Comparison of ENCODE assay signal across 21 mouse cellular contexts in genomic region chr3:138335566-138335965, GRCm38 (mm10). TPM values are rescaled to one million over a fixed set of nuclear protein-coding genes. Genes with fewer than 3 reads are reported as not detected.
"Had no signal": no experiment of that assay in that cellular context is flagged by ENCODE, and none has a peak within 500 bp of the region (broad histone marks: within the 10 kb centered on the region; RNA-seq: fewer than 3 reads in every experiment).

No protein-coding gene starts in this region.

- H3K4me3 ChIP-seq: neural tube, embryonic 15.5 days; stomach, embryonic 15.5 days had no signal

- H3K27me3 ChIP-seq: neural tube, embryonic 15.5 days; stomach, embryonic 15.5 days had no signal

- H3K4me1 ChIP-seq: neural tube, embryonic 15.5 days; stomach, embryonic 15.5 days had no signal

- H3K9ac ChIP-seq: neural tube, embryonic 15.5 days; stomach, embryonic 15.5 days had no signal

- H3K27ac ChIP-seq: neural tube, embryonic 15.5 days; stomach, embryonic 15.5 days; stomach, postnatal 0 days had no signal

- H3K36me3 ChIP-seq: neural tube, embryonic 15.5 days; stomach, embryonic 15.5 days had no signal

- H3K4me2 ChIP-seq: neural tube, embryonic 15.5 days; stomach, embryonic 15.5 days had no signal

- H3K9me3 ChIP-seq: neural tube, embryonic 15.5 days; stomach, embryonic 15.5 days had no signal

- DNase-seq: retina, postnatal 1 day; right cerebral cortex, adult 18-20 months; right cerebral cortex, postnatal 14 days; right cerebral cortex, postnatal 25 days; right cerebral cortex, postnatal 4 days; spleen, adult 18-20 months; thymus, adult 18-20 months; thymus, adult 2 months; thymus, postnatal 14 days; thymus, postnatal 25 days; thymus, postnatal 36 days; thymus, postnatal 4 days had no signal

RNA-seq across cellular contexts. Expression of gene Adh6b, which starts 6.0 kb away (rescaled TPM):
- total RNA-seq: neutrophil, adult 5-6 weeks had no signal
- polyA plus RNA-seq: neural tube, embryonic 14.5 days; small intestine, adult 2 months; spleen, adult 2 months; stomach, embryonic 14.5 days had no signal

RNA-seq across cellular contexts. Expression of gene Adh6a, which starts 22.5 kb away (rescaled TPM):
- polyA plus RNA-seq: neural tube, embryonic 14.5 days; spleen, adult 2 months; stomach, embryonic 14.5 days; testis, adult 2 months had no signal
